Mouse (Mus musculus) E14TG2a.4 (cell line): ENCODE data around the gene Hsd11b1.

Source experiments
- H3K27me3 ChIP-seq: 2 replicates; pipeline ENCODE4 v1.6.1; 2014; ENCODE audit warnings: low read length, control low read depth; ENCODE audit not compliant: insufficient read depth
- H3K36me3 ChIP-seq: 2 replicates; pipeline ENCODE4 v1.6.1; 2014; ENCODE audit warnings: low read length, control low read depth; ENCODE audit not compliant: insufficient read depth
- H3K4me1 ChIP-seq: replicated peaks from 2 replicates; pipeline ENCODE4 v1.6.1; 2014; ENCODE audit warnings: low read depth, low read length, control low read depth
- H3K4me3 ChIP-seq: replicated peaks from 2 replicates; pipeline ENCODE4 v1.5.1; 2014; ENCODE audit warnings: mild to moderate bottlenecking, low read length
- H3K9me3 ChIP-seq: 2 replicates; pipeline ENCODE4 v1.6.1; 2014; ENCODE audit warnings: low read length, control low read depth
- CTCF ChIP-seq: conservative IDR thresholded peaks from 2 replicates; pipeline ENCODE4 v1.5.1; 2014; ENCODE audit warnings: low read length
- NANOG ChIP-seq: IDR thresholded peaks from 2 replicates; pipeline ENCODE4 v1.6.1; 2014; ENCODE audit warnings: borderline replicate concordance, low read length, mixed read lengths
- POU5F1 ChIP-seq: IDR thresholded peaks from 2 replicates; pipeline ENCODE4 v1.6.1; 2014; ENCODE audit warnings: low read length, borderline replicate concordance

Gene Hsd11b1

DNA sequence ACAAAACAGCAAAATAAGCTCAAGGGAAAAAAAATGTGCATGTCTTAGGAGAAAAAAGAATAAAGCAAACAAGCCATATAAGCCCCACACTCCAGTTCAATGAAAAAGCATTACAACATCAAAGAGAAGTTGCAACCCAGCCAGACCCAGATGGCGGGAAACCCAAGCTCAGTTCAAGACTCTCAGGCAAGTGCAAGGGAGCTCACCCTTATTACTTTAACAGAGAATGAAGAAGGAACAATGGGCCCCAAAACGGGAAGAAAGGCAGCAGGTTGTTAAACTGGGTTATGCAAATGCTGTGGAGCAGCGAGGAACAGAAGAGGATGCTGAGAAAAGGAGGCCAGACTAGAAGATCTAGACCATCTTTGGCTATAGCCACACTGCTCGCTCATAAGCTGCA lies 21.0 kb downstream of the Hsd11b1 start:
- H3K4me1 ChIP-seq: no peaks in the 10 kb centered on the region
- TF ChIP-seq CTCF: no peak
- TF ChIP-seq POU5F1: no peak
- no peak for TF ChIP-seq NANOG
- H3K27me3 ChIP-seq: no peaks in the 10 kb centered on the region; the same call in 1 of the 2 replicates
- peaks cover 7% of the 10 kb centered on the region; the same call in 1 of the 2 replicates for H3K9me3 ChIP-seq
- H3K4me3 ChIP-seq: no peak overlapping the region
- no peaks in the 10 kb centered on the region for H3K36me3 ChIP-seq

- H3K9me3 ChIP-seq: peaks cover 7% of the 10 kb centered on the region; the same call in 1 of the 2 replicates
- TF ChIP-seq NANOG (no peak), POU5F1 (no peak), CTCF (no peak)
- no peaks in the 10 kb centered on the region for H3K36me3 ChIP-seq
- no peak overlapping the region for H3K4me3 ChIP-seq
- no peaks in the 10 kb centered on the region for H3K4me1 ChIP-seq
- H3K27me3 ChIP-seq: no peaks in the 10 kb centered on the region; the same call in 1 of the 2 replicates
Observed at GRCm38 (mm10) chr1:193242238-193242637, 21.6 kb downstream of the Hsd11b1 start.

GRCm38 (mm10) chr1:193241436-193241835 lies 22.4 kb downstream of the Hsd11b1 start:
- no peak overlapping the region for H3K4me3 ChIP-seq
- no peaks in the 10 kb centered on the region for H3K4me1 ChIP-seq
- no peaks in the 10 kb centered on the region for H3K36me3 ChIP-seq
- peaks cover 7% of the 10 kb centered on the region; the same call in 1 of the 2 replicates for H3K9me3 ChIP-seq
- TF ChIP-seq NANOG (no peak), POU5F1 (no peak), CTCF (no peak)
- H3K27me3 ChIP-seq: no peaks in the 10 kb centered on the region; the same call in 1 of the 2 replicates

DNA sequence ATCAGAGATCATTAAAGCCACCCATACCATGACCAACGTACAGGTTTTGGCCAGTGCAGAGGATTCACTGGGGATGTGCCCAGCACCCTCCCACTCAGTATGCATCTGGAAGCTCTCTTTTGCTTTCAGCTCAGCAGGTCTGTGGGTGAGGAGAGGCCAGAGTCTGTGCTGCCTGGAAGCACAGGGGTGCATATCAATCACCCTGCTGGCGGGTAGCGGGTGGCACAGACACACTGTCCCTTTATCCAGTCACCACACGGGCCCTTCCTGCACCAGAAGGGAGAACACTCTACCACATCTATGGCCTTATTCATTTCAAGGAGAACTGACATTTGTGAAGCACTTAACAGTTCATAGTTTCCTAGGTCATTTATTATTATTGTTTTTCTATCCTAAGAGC lies 25.4 kb downstream of the Hsd11b1 start:
- Histone ChIP-seq H3K36me3 (no peaks in the 10 kb centered on the region), H3K4me1 (no peaks in the 10 kb centered on the region), H3K27me3 (no peaks in the 10 kb centered on the region; the same call in 1 of the 2 replicates), H3K9me3 (peaks cover 7% of the 10 kb centered on the region; the same call in 1 of the 2 replicates), H3K4me3 (no peak overlapping the region)
- TF ChIP-seq NANOG (no peak), POU5F1 (no peak), CTCF (no peak)

DNA sequence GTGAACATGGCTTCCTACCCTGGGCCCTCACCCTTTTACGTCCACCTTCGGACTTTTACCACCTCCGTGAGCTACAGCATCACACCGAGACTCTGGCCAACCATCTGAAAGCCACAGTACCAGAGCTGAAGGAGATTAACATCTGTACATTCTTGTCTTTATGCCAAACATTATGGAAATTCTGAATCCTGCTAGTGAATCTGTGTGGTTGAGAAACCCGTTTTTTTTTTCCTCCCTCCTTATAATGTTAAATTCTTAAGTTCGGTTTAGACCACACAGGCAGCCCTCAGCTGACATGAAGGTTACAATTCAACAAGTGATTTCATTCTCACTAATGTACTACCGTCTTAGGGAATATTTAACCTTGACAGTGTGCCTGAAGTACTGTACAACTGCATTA lies 28.9 kb downstream of the Hsd11b1 start:
- H3K4me3 ChIP-seq: no peak overlapping the region
- no peaks in the 10 kb centered on the region for H3K27me3 ChIP-seq
- H3K36me3 ChIP-seq: no peaks in the 10 kb centered on the region
- H3K4me1 ChIP-seq: no peaks in the 10 kb centered on the region
- peaks cover 7% of the 10 kb centered on the region; the same call in 1 of the 2 replicates for H3K9me3 ChIP-seq
- TF ChIP-seq POU5F1: no peak
- no peak for TF ChIP-seq NANOG
- no peak for TF ChIP-seq CTCF

DNA sequence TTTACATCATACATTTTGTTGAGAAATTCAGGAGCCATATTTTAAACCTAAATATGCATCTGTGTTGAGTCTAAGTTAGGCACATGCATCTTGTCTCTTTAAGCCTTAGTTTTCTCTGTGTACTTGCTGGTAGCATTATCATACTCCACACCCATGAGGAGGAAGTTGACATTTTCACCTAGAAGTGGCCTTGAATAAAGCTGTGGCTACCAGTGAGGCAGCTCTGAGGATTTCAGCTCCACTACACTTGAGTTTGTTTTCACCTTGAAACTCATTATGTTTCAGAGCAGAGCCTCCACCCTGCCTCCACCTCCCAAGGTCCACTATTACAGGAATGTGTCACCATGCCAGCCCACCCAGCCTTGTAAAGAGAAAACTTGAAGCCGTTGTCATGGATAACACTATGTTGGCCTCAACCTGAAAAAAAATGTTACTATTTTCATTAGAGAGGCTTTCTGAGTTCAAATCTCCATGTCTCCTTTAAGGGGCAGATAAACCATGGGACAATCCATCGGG lies 29.7 kb downstream of the Hsd11b1 start:
- Histone ChIP-seq H3K9me3 (peaks cover 5% of the 10 kb centered on the region; the same call in 1 of the 2 replicates), H3K27me3 (no peaks in the 10 kb centered on the region), H3K4me3 (no peak overlapping the region), H3K36me3 (no peaks in the 10 kb centered on the region), H3K4me1 (no peaks in the 10 kb centered on the region)
- TF ChIP-seq NANOG (no peak), POU5F1 (no peak), CTCF (no peak)

GRCm38 (mm10) chr1:193232732-193233131 lies 31.1 kb downstream of the Hsd11b1 start:
- TF ChIP-seq NANOG: no peak
- H3K4me3 ChIP-seq: no peak overlapping the region

DNA sequence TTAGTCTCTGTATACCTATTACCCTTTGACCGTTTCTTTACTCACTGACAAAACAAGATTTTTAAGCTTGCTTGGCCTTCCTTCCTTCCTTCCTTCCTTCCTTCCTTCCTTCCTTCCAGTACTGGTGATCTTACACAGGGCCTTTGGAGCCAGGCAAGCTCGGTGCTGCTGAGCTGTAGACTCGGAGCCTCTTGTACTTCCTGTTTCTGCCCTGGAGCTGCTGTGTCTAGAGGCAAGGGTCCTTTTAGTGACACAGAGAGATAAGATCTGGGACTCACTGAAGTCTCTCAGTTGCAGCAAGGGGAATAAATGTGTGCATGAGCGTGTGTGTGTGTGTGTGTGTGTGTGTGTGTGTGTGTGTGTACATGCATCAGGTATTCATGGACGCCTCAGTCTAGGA lies 32.9 kb downstream of the Hsd11b1 start:
- no peak overlapping the region for H3K4me3 ChIP-seq
- no peaks in the 10 kb centered on the region for H3K36me3 ChIP-seq
- no peaks in the 10 kb centered on the region for H3K4me1 ChIP-seq
- no peaks in the 10 kb centered on the region for H3K9me3 ChIP-seq
- TF ChIP-seq POU5F1 (no peak), CTCF (no peak), NANOG (no peak)
- H3K27me3 ChIP-seq: no peaks in the 10 kb centered on the region

More at GRCm38 (mm10) chr1:193232732-193233131, 31.1 kb downstream of the Hsd11b1 start:
- Histone ChIP-seq H3K9me3 (no peaks in the 10 kb centered on the region), H3K36me3 (no peaks in the 10 kb centered on the region), H3K27me3 (no peaks in the 10 kb centered on the region), H3K4me1 (no peaks in the 10 kb centered on the region)

DNA sequence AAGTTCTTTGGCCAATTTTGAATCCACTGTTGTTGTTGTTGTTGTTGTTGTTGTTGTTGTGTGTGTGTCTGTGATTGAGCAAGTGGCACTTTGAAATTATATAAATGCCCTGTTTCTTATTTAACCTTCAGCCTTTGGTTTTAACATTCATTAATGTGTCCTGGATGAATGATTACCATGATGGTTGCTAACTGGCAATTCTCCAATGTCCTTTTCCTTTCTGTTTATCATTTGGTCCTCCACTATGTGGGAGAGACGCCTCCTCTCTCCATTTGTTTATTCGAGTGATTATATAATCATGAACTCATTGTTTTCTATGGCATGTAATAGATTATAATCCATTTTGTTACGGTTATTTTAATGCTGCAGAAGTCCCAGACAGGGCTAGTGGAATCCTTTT lies 33.3 kb downstream of the Hsd11b1 start:
- Histone ChIP-seq H3K4me3 (no peak overlapping the region), H3K9me3 (no peaks in the 10 kb centered on the region), H3K36me3 (no peaks in the 10 kb centered on the region), H3K27me3 (no peaks in the 10 kb centered on the region), H3K4me1 (no peaks in the 10 kb centered on the region)
- TF ChIP-seq CTCF: no peak
- TF ChIP-seq NANOG: no peak
- no peak for TF ChIP-seq POU5F1
